Mouse (Mus musculus): ENCODE data around the gene Wdr54. TPM values are rescaled to one million over a fixed set of nuclear protein-coding genes. Genes with fewer than 3 reads are reported as not detected.

Wdr54 gene
- polyA plus RNA-seq, 1 experiment from 2014 or later, result 15.9 TPM

DNA sequence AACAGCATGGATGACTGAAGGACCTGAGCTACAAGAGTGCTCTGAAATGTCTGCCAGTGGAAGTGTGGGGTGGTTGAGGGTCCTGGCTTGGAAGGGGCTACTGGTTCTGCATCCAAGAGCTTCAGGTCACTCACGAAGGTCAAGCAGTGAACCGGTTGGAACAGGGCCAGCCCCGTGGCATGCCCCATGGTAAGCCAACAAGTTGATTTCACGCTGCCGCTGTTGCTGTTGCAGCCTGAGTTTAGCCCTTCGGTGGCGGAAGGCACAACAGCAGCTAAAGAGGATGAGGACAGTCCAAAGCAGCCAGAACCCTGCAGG, 36.5 kb downstream of the Wdr54 start:
- WGBS, result 82% methylated on average over 7 of the region's 7 CpGs
- no peaks in the 10 kb centered on the region for H3K27me3 ChIP-seq (ENCODE audit: insufficient read depth, poor library complexity, severe bottlenecking)
- H3K36me3 ChIP-seq, result peaks cover 40% of the 10 kb centered on the region
- no peaks in the 10 kb centered on the region for H3K9me3 ChIP-seq
- DNase-seq (ENCODE audit: low spot score), result no peak
- H3K4me1 ChIP-seq (replicated peaks), result peaks cover 83% of the 10 kb centered on the region
- H3K4me3 ChIP-seq, result peak overlapping the region; percentile 91
- peak overlapping the region; percentile 99 for H3K27ac ChIP-seq

GRCm38 (mm10) chr6:83118825-83119733, 37.1 kb downstream of the Wdr54 start:
- Histone ChIP-seq H3K9me3 (no peaks in the 10 kb centered on the region), H3K27ac (peak overlapping the region; percentile 99; the same call in 1 of the 2 replicates), H3K27me3 (ENCODE audit: insufficient read depth, poor library complexity, severe bottlenecking) (no peaks in the 10 kb centered on the region), H3K4me3 (peak overlapping the region; percentile 91), H3K4me1 (replicated peaks) (peaks cover 82% of the 10 kb centered on the region), H3K36me3 (peaks cover 40% of the 10 kb centered on the region)
- WGBS, result 89% methylated on average over 14 of the region's 14 CpGs
- no peak for DNase-seq (ENCODE audit: low spot score)

GRCm38 (mm10) chr6:83118369-83118768, 37.8 kb downstream of the Wdr54 start:
- 86% methylated on average over 11 of the region's 11 CpGs for WGBS
- H3K4me1 ChIP-seq (replicated peaks), result peaks cover 75% of the 10 kb centered on the region
- no peaks in the 10 kb centered on the region for H3K9me3 ChIP-seq
- DNase-seq (ENCODE audit: low spot score), result no peak
- no peaks in the 10 kb centered on the region for H3K27me3 ChIP-seq (ENCODE audit: insufficient read depth, poor library complexity, severe bottlenecking)
- H3K36me3 ChIP-seq, result peaks cover 40% of the 10 kb centered on the region
- H3K4me3 ChIP-seq, result 0 out of 2 replicates have a peak overlapping the region, but pooled peaks have one; percentile 16
- peak overlapping the region; percentile 1; the same call in 1 of the 2 replicates for H3K27ac ChIP-seq

GRCm38 (mm10) chr6:83117616-83118015, 38.6 kb downstream of the Wdr54 start:
- peak overlapping the region; percentile 16; the same call in 1 of the 2 replicates for H3K4me3 ChIP-seq
- 91% methylated on average over 13 of the region's 13 CpGs for WGBS
- H3K36me3 ChIP-seq, result peaks cover 35% of the 10 kb centered on the region
- no peak for DNase-seq (ENCODE audit: low spot score)
- peak overlapping the region; percentile 1; the same call in 1 of the 2 replicates for H3K27ac ChIP-seq
- no peaks in the 10 kb centered on the region for H3K9me3 ChIP-seq
- H3K4me1 ChIP-seq (replicated peaks), result peaks cover 68% of the 10 kb centered on the region
- H3K27me3 ChIP-seq (ENCODE audit: insufficient read depth, poor library complexity, severe bottlenecking), result no peaks in the 10 kb centered on the region

DNA sequence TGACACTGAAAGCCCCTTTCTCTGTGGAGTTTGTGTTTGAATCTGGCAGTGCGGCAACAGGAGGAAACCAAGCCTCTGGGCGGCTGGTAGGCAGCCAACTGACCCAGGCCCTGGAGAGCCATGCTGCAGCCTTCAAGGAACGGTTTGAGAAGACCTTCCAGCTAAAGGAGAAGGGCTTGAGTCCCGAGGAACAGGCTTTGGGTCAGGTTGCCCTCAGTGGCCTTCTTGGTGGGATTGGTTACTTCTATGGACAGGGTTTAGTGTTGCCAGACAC, 39.1 kb downstream of the Wdr54 start:
- whole genome bisulfite sequencing, result 88% methylated on average over 4 of the region's 4 CpGs
- Histone ChIP-seq H3K4me3 (peak overlapping the region; percentile 89), H3K27me3 (ENCODE audit: insufficient read depth, poor library complexity, severe bottlenecking) (no peaks in the 10 kb centered on the region), H3K9me3 (no peaks in the 10 kb centered on the region), H3K36me3 (peaks cover 35% of the 10 kb centered on the region), H3K4me1 (replicated peaks) (peaks cover 63% of the 10 kb centered on the region), H3K27ac (peak overlapping the region; percentile 25; the same call in 1 of the 2 replicates)
- DNase-seq (ENCODE audit: low spot score), result no peak

GRCm38 (mm10) chr6:83116373-83117164, 39.6 kb downstream of the Wdr54 start:
- Histone ChIP-seq H3K27me3 (ENCODE audit: insufficient read depth, poor library complexity, severe bottlenecking) (no peaks in the 10 kb centered on the region), H3K27ac (peak overlapping the region; percentile 92; the same call in 1 of the 2 replicates), H3K9me3 (no peaks in the 10 kb centered on the region), H3K4me1 (replicated peaks) (peaks cover 59% of the 10 kb centered on the region), H3K4me3 (peak overlapping the region; percentile 89), H3K36me3 (peaks cover 35% of the 10 kb centered on the region)
- DNase-seq (ENCODE audit: low spot score), result no peak
- WGBS, result 83% methylated on average over 11 of the region's 11 CpGs

DNA sequence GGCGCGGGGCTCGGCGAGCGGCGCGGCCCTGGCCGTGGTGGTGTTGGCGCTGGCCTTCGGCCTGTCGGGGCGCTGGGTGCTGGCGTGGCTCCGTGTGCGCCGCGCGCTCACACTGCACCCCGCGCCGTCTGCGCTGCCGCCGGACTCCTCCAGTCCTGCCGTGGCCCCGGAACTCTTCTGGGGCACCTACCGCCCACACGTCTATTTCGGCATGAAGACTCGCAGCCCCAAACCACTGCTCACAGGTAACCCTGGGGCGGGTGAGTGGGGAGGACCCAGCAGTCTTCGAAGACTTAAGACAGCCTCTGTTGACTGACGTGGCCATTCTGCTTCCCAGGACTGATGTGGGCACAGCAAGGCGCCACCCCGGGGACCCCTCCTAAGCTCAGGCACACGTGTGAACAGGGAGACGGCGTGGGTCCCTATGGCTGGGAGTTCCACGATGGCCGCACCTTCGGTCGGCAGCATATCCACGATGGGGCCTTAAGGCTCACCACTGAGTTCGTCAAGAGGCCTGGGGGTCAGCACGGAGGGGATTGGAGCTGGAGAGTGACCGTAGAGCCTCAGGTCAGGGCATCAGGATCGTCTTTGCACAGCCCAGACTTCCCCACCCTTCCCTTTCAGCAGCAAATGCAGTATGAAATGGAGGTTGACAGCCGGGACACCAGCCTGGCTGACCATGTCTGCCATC, 40.4 kb downstream of the Wdr54 start:
- Histone ChIP-seq H3K36me3 (peaks cover 42% of the 10 kb centered on the region), H3K27ac (peak overlapping the region; percentile 92), H3K9me3 (no peaks in the 10 kb centered on the region), H3K4me1 (replicated peaks) (peaks cover 59% of the 10 kb centered on the region), H3K4me3 (peak overlapping the region; percentile 89), H3K27me3 (ENCODE audit: insufficient read depth, poor library complexity, severe bottlenecking) (no peaks in the 10 kb centered on the region)
- 2% methylated on average over 48 of the region's 48 CpGs for WGBS
- no peak for DNase-seq (ENCODE audit: low spot score)

DNA sequence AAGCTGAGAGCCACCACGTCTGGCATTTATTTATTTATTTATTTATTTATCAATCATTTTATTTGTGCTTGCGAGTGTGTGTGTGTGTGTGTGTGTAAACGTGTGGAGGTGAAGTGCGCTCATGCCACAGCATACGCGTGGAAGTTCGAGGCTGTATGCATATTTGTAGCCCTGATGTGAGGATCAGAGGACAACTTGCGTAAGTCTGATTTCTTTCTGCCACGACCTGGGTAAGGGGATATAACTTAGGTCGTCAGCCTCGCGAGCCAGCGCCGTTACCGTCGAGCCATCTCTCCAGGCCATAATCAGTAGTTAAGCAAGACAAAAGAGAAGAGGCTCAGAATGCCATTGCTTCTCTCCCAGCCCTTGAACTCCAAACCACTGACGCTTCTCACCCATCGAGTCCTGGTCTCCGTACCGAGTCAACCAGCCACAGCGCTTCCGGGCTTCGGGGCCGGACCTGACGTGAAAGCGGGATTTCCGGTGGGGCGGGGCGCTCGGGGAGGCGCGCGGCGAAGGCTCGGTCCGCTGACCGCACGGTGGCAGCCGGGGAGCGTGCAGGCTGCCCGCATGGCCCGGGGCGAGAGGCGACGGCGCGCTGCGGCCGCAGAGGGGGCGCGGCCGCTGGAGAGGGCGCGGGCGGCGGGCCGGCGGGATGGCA, 41.1 kb downstream of the Wdr54 start, which contains the start of gene Mogs:
Mogs (plus strand) TSS at position 486 of the 661 bp plus-strand sequence.
- peak within 1 kb of the TSS; percentile 92 for H3K27ac ChIP-seq
- WGBS, result 2% methylated on average over 58 of the region's 58 CpGs
- H3K4me3 ChIP-seq, result peak within 1 kb of the TSS; percentile 89
- H3K9me3 ChIP-seq, result no peaks in the 10 kb centered on the region
- peak; percentile 94 for DNase-seq (ENCODE audit: low spot score)
- peaks cover 56% of the 10 kb centered on the region for H3K4me1 ChIP-seq (replicated peaks)
- peaks cover 46% of the 10 kb centered on the region for H3K36me3 ChIP-seq
- H3K27me3 ChIP-seq (ENCODE audit: insufficient read depth, poor library complexity, severe bottlenecking), result no peaks in the 10 kb centered on the region

- no peak for DNase-seq (ENCODE audit: low spot score)
- Histone ChIP-seq H3K9me3 (no peaks in the 10 kb centered on the region), H3K4me1 (replicated peaks) (peaks cover 51% of the 10 kb centered on the region), H3K27me3 (ENCODE audit: insufficient read depth, poor library complexity, severe bottlenecking) (no peaks in the 10 kb centered on the region), H3K36me3 (peaks cover 16% of the 10 kb centered on the region), H3K27ac (no peak overlapping the region), H3K4me3 (no peak overlapping the region)
- 91% methylated on average over 4 of the region's 4 CpGs for WGBS
Observed at GRCm38 (mm10) chr6:83111510-83112136, 44.6 kb downstream of the Wdr54 start.

DNA sequence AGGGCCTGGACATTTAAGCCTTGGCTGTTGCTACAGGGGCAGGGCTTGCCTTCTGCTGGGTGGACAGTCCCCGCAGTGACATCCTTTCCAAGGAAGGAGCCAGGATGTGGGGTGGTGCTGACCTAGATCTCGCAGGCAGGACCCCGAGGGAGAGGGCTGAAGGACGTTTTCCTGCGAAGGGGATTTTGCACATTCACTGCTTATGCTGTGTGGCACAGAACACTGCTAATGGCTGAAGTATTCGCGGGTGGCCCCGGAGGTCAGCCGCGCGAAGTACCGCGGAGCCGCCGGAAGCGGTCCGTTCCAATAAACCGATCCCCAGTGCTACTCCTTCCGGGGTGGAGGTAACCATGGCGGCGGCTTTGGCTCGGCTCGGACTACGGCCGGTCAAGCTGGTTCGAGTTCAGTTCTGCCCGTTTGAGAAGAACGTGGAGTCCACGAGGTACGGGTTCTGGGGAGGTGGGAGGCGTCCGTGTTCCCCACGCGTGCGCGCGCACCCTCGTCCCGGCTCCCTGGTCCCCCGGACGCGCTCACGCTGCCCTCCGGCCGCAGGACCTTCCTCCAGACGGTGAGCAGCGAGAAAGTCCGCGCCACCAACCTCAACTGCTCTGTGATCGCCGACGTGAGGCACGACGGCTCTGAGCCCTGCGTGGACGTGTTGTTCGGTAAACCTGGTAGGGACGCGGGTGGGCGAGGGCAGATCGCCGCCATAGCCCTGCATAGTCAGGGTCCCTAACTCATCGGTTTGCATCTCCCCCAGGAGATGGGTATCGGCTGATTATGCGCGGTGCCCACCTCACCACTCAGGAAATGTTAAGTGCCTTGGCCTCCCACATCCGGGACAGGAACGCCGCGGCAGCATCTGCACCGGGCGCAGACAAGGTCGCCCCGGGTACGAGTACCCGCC, 47.2 kb downstream of the Wdr54 start, which contains the start of gene Mrpl53:
Mrpl53 (plus strand) TSS at position 279 of the 907 bp plus-strand sequence.
- H3K36me3 ChIP-seq, result peaks cover 14% of the 10 kb centered on the region; the same call in 1 of the 2 replicates
- DNase-seq (ENCODE audit: low spot score), result peak; percentile 84
- H3K9me3 ChIP-seq, result no peaks in the 10 kb centered on the region
- peak within 1 kb of the TSS; percentile 80 for H3K4me3 ChIP-seq
- peak within 1 kb of the TSS; percentile 93 for H3K27ac ChIP-seq
- peaks cover 29% of the 10 kb centered on the region for H3K4me1 ChIP-seq (replicated peaks)
- H3K27me3 ChIP-seq (ENCODE audit: insufficient read depth, poor library complexity, severe bottlenecking), result no peaks in the 10 kb centered on the region
- WGBS, result under 1% methylated on average over 76 of the region's 76 CpGs
